Mouse (Mus musculus): ENCODE data around the gene Ago4. TPM values are rescaled to one million over a fixed set of nuclear protein-coding genes. Genes with fewer than 3 reads are reported as not detected.
A peak's percentile ranks its signal among the peaks of the same experiment; 100 is the strongest.

Gene Ago4
- total and polyA plus RNA-seq, 3 experiments: 0.42 to 1.8 TPM; not detected in 1

DNA sequence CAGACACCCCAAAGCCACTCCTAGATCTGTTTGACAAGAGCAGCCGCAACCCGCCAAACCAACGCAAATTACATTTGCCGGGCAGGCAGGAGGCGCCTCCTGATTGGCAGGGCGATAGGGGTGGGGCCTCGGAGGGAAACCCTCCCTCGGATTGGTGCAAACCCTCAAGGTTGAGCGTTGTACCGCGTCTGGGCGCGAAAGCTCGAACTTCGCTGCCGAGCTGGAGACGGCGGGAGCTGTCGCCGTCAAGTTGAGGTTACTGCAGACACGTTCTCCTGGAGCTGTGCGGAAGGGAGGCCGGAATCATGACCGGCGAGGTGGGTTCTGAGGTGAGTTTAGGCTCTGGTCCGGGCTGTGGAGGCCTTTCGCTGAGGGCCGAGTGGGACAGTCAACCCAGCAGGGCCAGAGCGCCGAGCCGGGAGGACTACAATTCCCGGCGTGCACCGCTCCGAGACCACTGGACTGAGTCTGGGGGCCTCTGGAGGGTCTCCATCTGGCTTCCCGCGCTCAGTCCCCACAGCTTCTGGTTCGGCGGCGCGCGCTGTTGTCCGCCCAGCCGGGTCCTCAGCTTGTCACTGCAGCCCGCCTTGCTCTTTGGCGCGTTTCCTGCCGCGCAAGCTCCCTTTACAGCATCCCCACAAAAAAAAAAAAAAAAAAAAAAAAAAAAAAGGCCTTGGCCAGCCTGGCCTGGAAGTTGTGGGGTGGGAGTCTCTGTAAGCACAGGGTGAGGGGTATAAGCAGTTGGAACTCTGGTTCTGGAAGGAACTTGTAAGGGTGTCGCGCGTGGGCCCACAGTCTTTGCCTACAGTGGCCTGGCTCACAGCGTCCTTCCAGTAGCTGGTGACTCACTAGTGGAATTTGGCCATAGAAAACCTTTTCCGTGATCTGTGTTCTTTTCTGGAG lies 23.8 kb upstream of the Ago4 start, which contains the start of gene Clspn (continued):
- TF ChIP-seq NRF1 (IDR thresholded peaks at IDR 0.05; ENCODE audit: insufficient read depth, low read depth, low read length, poor library complexity, severe bottlenecking) (peak; percentile 41; the same call in 1 of the 2 replicates), RAD21 (IDR thresholded peaks at IDR 0.05; ENCODE audit: low read depth, low read length) (no peak), CHD1 (IDR thresholded peaks at IDR 0.05; ENCODE audit: low read depth, low read length) (no peak), E2F4 (IDR thresholded peaks at IDR 0.05; ENCODE audit: borderline replicate concordance, low read depth, low read length) (peak; percentile 97)

DNA sequence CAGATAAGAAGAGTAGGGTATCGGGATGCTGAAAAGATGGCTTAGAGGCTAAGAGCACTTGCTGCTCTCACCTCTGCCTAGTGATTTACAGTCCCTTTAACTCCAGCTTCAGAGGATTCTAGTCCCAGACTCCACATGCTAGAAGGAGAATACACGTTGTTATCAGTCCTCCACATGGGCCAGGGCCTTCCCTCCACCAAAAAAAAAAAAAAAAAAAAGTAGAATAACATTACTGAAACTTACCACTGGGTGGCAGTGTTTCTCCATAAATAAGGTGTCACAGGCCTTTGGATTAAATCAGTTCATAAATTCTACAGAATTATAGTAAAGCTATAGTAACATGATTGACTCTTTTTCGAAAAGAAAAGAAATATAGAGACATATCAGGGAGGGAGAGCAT lies 21.2 kb upstream of the Ago4 start:
- peak overlapping the region; percentile 12 for H3K27ac ChIP-seq (ENCODE audit: control insufficient read depth, low read depth, low read length)
- peak overlapping the region; percentile 10 to 15 for H3K4me3 ChIP-seq (ENCODE audit: control insufficient read depth in 1 of 2, insufficient read depth in 1 of 2, low read depth in 2 of 2, low read length in 2 of 2)
- peaks cover 0 to 1% of the 10 kb centered on the region in 2 experiments; a peak in 1 of 4 replicates for H3K27me3 ChIP-seq (ENCODE audit: control insufficient read depth in 1 of 2, insufficient read depth in 2 of 2, low read length in 2 of 2)
- peaks cover 17% of the 10 kb centered on the region for H3K79me2 ChIP-seq (ENCODE audit: control insufficient read depth, insufficient read depth, low read length, poor library complexity)
- H3K9me3 ChIP-seq (replicated peaks; ENCODE audit: insufficient read depth, low read length): no peaks in the 10 kb centered on the region
- peaks cover under 1 to 26% of the 10 kb centered on the region in 2 experiments; a peak in 3 of 4 replicates for H3K36me3 ChIP-seq (ENCODE audit: control insufficient read depth in 1 of 2, insufficient read depth in 2 of 2, low read length in 2 of 2)
- DNase-seq (ENCODE audit: low read depth, low spot score): peak; percentile 90
- peaks cover 0 to 10% of the 10 kb centered on the region in 2 experiments; a peak in 3 of 4 replicates for H3K4me1 ChIP-seq (ENCODE audit: control insufficient read depth in 1 of 2, insufficient read depth in 2 of 2, low read length in 2 of 2)
- peak overlapping the region; percentile 43 for H3K9ac ChIP-seq (ENCODE audit: control insufficient read depth, low read depth, low read length, poor library complexity, severe bottlenecking)
- TF ChIP-seq TCF12 (IDR thresholded peaks at IDR 0.05; ENCODE audit: low read depth, low read length): no peak
- no peak for TF ChIP-seq MAZ (IDR thresholded peaks at IDR 0.05; ENCODE audit: low read depth, low read length)
- peak; percentile 79 for TF ChIP-seq RCOR1 (IDR thresholded peaks at IDR 0.05; ENCODE audit: low read depth, low read length)
- no peak for TF ChIP-seq CHD2 (IDR thresholded peaks at IDR 0.05; ENCODE audit: low read length)
- TF ChIP-seq MAFK (IDR thresholded peaks at IDR 0.05; ENCODE audit: borderline replicate concordance, low read depth, low read length): no peak
- TF ChIP-seq TAL1 (IDR thresholded peaks at IDR 0.05; ENCODE audit: low read length): peak; percentile 45
- TF ChIP-seq POLR2AphosphoS2 (IDR thresholded peaks at IDR 0.05; ENCODE audit: low read length): no peak
- peak; percentile 70 for TF ChIP-seq ETS1 (IDR thresholded peaks at IDR 0.05; ENCODE audit: low read depth, low read length)
- 0 out of 2 replicates have a peak, but pooled peaks have one; percentile 36 for TF ChIP-seq TBP (IDR thresholded peaks at IDR 0.05; ENCODE audit: low read depth, low read length)
- no peak for TF ChIP-seq KAT2A (conservative IDR thresholded peaks at IDR 0.05; ENCODE audit: low read depth, low read length)
- TF ChIP-seq MXI1 (IDR thresholded peaks at IDR 0.05; ENCODE audit: low read depth, low read length): peak; percentile 98
- no peak for TF ChIP-seq GABPA (IDR thresholded peaks at IDR 0.05; ENCODE audit: low read depth, low read length)
- peak; percentile 99 for TF ChIP-seq MYC (IDR thresholded peaks at IDR 0.05; ENCODE audit: low read depth, low read length)
- TF ChIP-seq USF2 (IDR thresholded peaks at IDR 0.05; ENCODE audit: borderline replicate concordance in 1 of 2, insufficient read depth in 1 of 2, low read depth in 1 of 2, low read length in 2 of 2): no peak
- no peak for TF ChIP-seq USF1 (IDR thresholded peaks at IDR 0.05; ENCODE audit: low read depth, low read length)
- peak; percentile 100 for TF ChIP-seq ZNF384 (IDR thresholded peaks at IDR 0.05; ENCODE audit: low read depth, low read length)
- TF ChIP-seq EP300 (IDR thresholded peaks at IDR 0.05; ENCODE audit: low read depth in 1 of 2, low read length in 2 of 2): peak; percentile 13 to 62; a peak in 2 of 4 replicates
- peak; percentile 74; the same call in 1 of the 2 replicates for TF ChIP-seq ZKSCAN1 (IDR thresholded peaks at IDR 0.05; ENCODE audit: low read depth, low read length)
- peak; percentile 97 for TF ChIP-seq SIN3A (IDR thresholded peaks at IDR 0.05; ENCODE audit: low read length)
- peak; percentile 79 for TF ChIP-seq GATA1 (IDR thresholded peaks at IDR 0.05; ENCODE audit: low read depth, low read length)
- peak; percentile 96 for TF ChIP-seq RAD21 (IDR thresholded peaks at IDR 0.05; ENCODE audit: low read depth, low read length)
- TF ChIP-seq SMC3 (IDR thresholded peaks at IDR 0.05; ENCODE audit: low read depth, low read length): peak; percentile 71
- 0 out of 4 replicates have a peak, but pooled peaks of 1 of the 2 experiments have one; percentile 19 for TF ChIP-seq POLR2A (IDR thresholded peaks at IDR 0.05; ENCODE audit: control insufficient read depth in 1 of 2, insufficient read depth in 1 of 2, low read depth in 1 of 2, low read length in 2 of 2, poor library complexity in 1 of 2)
- TF ChIP-seq POLR2AphosphoS5 (IDR thresholded peaks at IDR 0.05; ENCODE audit: borderline replicate concordance, low read depth, low read length): no peak
- TF ChIP-seq ZMIZ1 (IDR thresholded peaks at IDR 0.05; ENCODE audit: low read depth, low read length): no peak
- TF ChIP-seq MAX (IDR thresholded peaks at IDR 0.05; ENCODE audit: low read length): peak; percentile 95
- TF ChIP-seq ELF1 (IDR thresholded peaks at IDR 0.05; ENCODE audit: low read depth, low read length): no peak
- TF ChIP-seq BHLHE40 (IDR thresholded peaks at IDR 0.05; ENCODE audit: borderline replicate concordance, low read depth, low read length): no peak
- peak; percentile 73 for TF ChIP-seq ZC3H11A (IDR thresholded peaks at IDR 0.05; ENCODE audit: low read depth, low read length)
- no peak for TF ChIP-seq NELFE (IDR thresholded peaks at IDR 0.05; ENCODE audit: low read depth, low read length)
